Mouse (Mus musculus): ENCODE results near the gene Ttll13. TPM values are rescaled to one million over a fixed set of nuclear protein-coding genes. Genes with fewer than 3 reads are reported as not detected.

Ttll13 gene
- polyA plus RNA-seq, 1 experiment from 2014 or later = 1.2 TPM

- DNase-seq (ENCODE audit: low spot score) (no peak), ATAC-seq (no peak)
- Histone ChIP-seq H3K4me2 (ENCODE audit: low read length) (no peak overlapping the region), H3K27me3 (replicated peaks; ENCODE audit: control insufficient read depth, insufficient read depth, low read length) (no peaks in the 10 kb centered on the region), H3K36me3 (ENCODE audit: control insufficient read depth, insufficient read depth, low read length) (peaks cover 95% of the 10 kb centered on the region), H3K4me3 (ENCODE audit: low read depth, low read length) (no peak overlapping the region), H3K9ac (ENCODE audit: low read length) (no peak overlapping the region), H3K27ac (ENCODE audit: low read depth, low read length) (no peak overlapping the region), H3K4me1 (ENCODE audit: control insufficient read depth, insufficient read depth, low read length) (no peaks in the 10 kb centered on the region), H3K9me3 (replicated peaks; ENCODE audit: control insufficient read depth, low read length) (no peaks in the 10 kb centered on the region)
- WGBS = 89% methylated on average over 4 of the region's 4 CpGs
These were observed 24.9 kb upstream of the Ttll13 start for GRCm38 (mm10) chr7:80221179-80221750.

- H3K27me3 ChIP-seq (replicated peaks; ENCODE audit: control insufficient read depth, insufficient read depth, low read length) = no peaks in the 10 kb centered on the region
- ATAC-seq (no peak), DNase-seq (ENCODE audit: low spot score) (no peak)
- no peak overlapping the region for H3K4me2 ChIP-seq (ENCODE audit: low read length)
- peaks cover 51% of the 10 kb centered on the region for H3K36me3 ChIP-seq (ENCODE audit: control insufficient read depth, insufficient read depth, low read length)
- 95% methylated on average over 4 of the region's 4 CpGs for WGBS
- H3K4me3 ChIP-seq (ENCODE audit: low read depth, low read length) = no peak overlapping the region
- H3K9me3 ChIP-seq (replicated peaks; ENCODE audit: control insufficient read depth, low read length) = no peaks in the 10 kb centered on the region
- H3K9ac ChIP-seq (ENCODE audit: low read length) = no peak overlapping the region
- H3K27ac ChIP-seq (ENCODE audit: low read depth, low read length) = no peak overlapping the region
- peaks cover 7% of the 10 kb centered on the region; the same call in 1 of the 2 replicates for H3K4me1 ChIP-seq (ENCODE audit: control insufficient read depth, insufficient read depth, low read length)
These were observed 19.1 kb upstream of the Ttll13 start for GRCm38 (mm10) chr7:80227065-80227464.

- Histone ChIP-seq H3K27ac (ENCODE audit: low read depth, low read length) (no peak overlapping the region), H3K4me2 (ENCODE audit: low read length) (no peak overlapping the region), H3K4me3 (ENCODE audit: low read depth, low read length) (no peak overlapping the region), H3K9me3 (replicated peaks; ENCODE audit: control insufficient read depth, low read length) (no peaks in the 10 kb centered on the region), H3K9ac (ENCODE audit: low read length) (no peak overlapping the region), H3K36me3 (ENCODE audit: control insufficient read depth, insufficient read depth, low read length) (peaks cover 23% of the 10 kb centered on the region), H3K4me1 (ENCODE audit: control insufficient read depth, insufficient read depth, low read length) (peaks cover 11% of the 10 kb centered on the region), H3K27me3 (replicated peaks; ENCODE audit: control insufficient read depth, insufficient read depth, low read length) (no peaks in the 10 kb centered on the region)
- no peak for ATAC-seq
- WGBS = 59% methylated on average over 6 of the region's 6 CpGs
- DNase-seq (ENCODE audit: low spot score) = no peak
These were observed 16.0 kb upstream of the Ttll13 start for GRCm38 (mm10) chr7:80230196-80230595.

GRCm38 (mm10) chr7:80231971-80232488 is 14.1 kb upstream of the Ttll13 start:
- ATAC-seq (peak; percentile 45; the same call in 1 of the 2 replicates), DNase-seq (ENCODE audit: low spot score) (peak; percentile 10)
- peaks cover 6% of the 10 kb centered on the region for H3K36me3 ChIP-seq (ENCODE audit: control insufficient read depth, insufficient read depth, low read length)
- H3K27ac ChIP-seq (ENCODE audit: low read depth, low read length) = no peak overlapping the region
- peak overlapping the region; percentile 54 for H3K9ac ChIP-seq (ENCODE audit: low read length)
- under 1% methylated on average over 29 of the region's 29 CpGs for WGBS
- no peaks in the 10 kb centered on the region for H3K27me3 ChIP-seq (replicated peaks; ENCODE audit: control insufficient read depth, insufficient read depth, low read length)
- peak overlapping the region; percentile 95 for H3K4me2 ChIP-seq (ENCODE audit: low read length)
- H3K9me3 ChIP-seq (replicated peaks; ENCODE audit: control insufficient read depth, low read length) = no peaks in the 10 kb centered on the region
- H3K4me3 ChIP-seq (ENCODE audit: low read depth, low read length) = peak overlapping the region; percentile 65
- H3K4me1 ChIP-seq (ENCODE audit: control insufficient read depth, insufficient read depth, low read length) = peaks cover 11% of the 10 kb centered on the region

GRCm38 (mm10) chr7:80232489-80233029 is 13.6 kb upstream of the Ttll13 start, which contains the start of the genes Cib1 and Gdpgp1:
Gene Cib1 (minus strand): TSS chr7:80232813.
Gene Gdpgp1 (plus strand): TSS chr7:80232865.
- WGBS = under 1% methylated on average over 56 of the region's 56 CpGs
- DNase-seq (ENCODE audit: low spot score) (peak; percentile 97), ATAC-seq (peak; percentile 98)
- Histone ChIP-seq H3K27ac (ENCODE audit: low read depth, low read length) (no peak within 1 kb of the TSS), H3K9me3 (replicated peaks; ENCODE audit: control insufficient read depth, low read length) (no peaks in the 10 kb centered on the region), H3K4me2 (ENCODE audit: low read length) (peak within 1 kb of the TSS; percentile 95), H3K27me3 (replicated peaks; ENCODE audit: control insufficient read depth, insufficient read depth, low read length) (no peaks in the 10 kb centered on the region), H3K4me1 (ENCODE audit: control insufficient read depth, insufficient read depth, low read length) (peaks cover 11% of the 10 kb centered on the region), H3K36me3 (ENCODE audit: control insufficient read depth, insufficient read depth, low read length) (peaks cover under 1% of the 10 kb centered on the region), H3K9ac (ENCODE audit: low read length) (peak within 1 kb of the TSS; percentile 54), H3K4me3 (ENCODE audit: low read depth, low read length) (peak within 1 kb of the TSS; percentile 65)

GRCm38 (mm10) chr7:80233799-80234198 is 12.4 kb upstream of the Ttll13 start:
- no peak overlapping the region for H3K4me3 ChIP-seq (ENCODE audit: low read depth, low read length)
- H3K27ac ChIP-seq (ENCODE audit: low read depth, low read length) = no peak overlapping the region
- H3K27me3 ChIP-seq (replicated peaks; ENCODE audit: control insufficient read depth, insufficient read depth, low read length) = no peaks in the 10 kb centered on the region
- peak overlapping the region; percentile 95 for H3K4me2 ChIP-seq (ENCODE audit: low read length)
- WGBS = 84% methylated on average over 9 of the region's 9 CpGs
- H3K9ac ChIP-seq (ENCODE audit: low read length) = peak overlapping the region; percentile 13; the same call in 1 of the 2 replicates
- no peak for ATAC-seq
- H3K4me1 ChIP-seq (ENCODE audit: control insufficient read depth, insufficient read depth, low read length) = peaks cover 11% of the 10 kb centered on the region
- H3K36me3 ChIP-seq (ENCODE audit: control insufficient read depth, insufficient read depth, low read length) = peaks cover 4% of the 10 kb centered on the region; the same call in 1 of the 2 replicates
- H3K9me3 ChIP-seq (replicated peaks; ENCODE audit: control insufficient read depth, low read length) = no peaks in the 10 kb centered on the region
- no peak for DNase-seq (ENCODE audit: low spot score)

GRCm38 (mm10) chr7:80238542-80238941 is 7.6 kb upstream of the Ttll13 start:
- Histone ChIP-seq H3K27me3 (replicated peaks; ENCODE audit: control insufficient read depth, insufficient read depth, low read length) (no peaks in the 10 kb centered on the region), H3K4me3 (ENCODE audit: low read depth, low read length) (no peak overlapping the region), H3K27ac (ENCODE audit: low read depth, low read length) (no peak overlapping the region), H3K36me3 (ENCODE audit: control insufficient read depth, insufficient read depth, low read length) (peaks cover 19% of the 10 kb centered on the region), H3K4me2 (ENCODE audit: low read length) (no peak overlapping the region), H3K4me1 (ENCODE audit: control insufficient read depth, insufficient read depth, low read length) (no peaks in the 10 kb centered on the region), H3K9ac (ENCODE audit: low read length) (no peak overlapping the region), H3K9me3 (replicated peaks; ENCODE audit: control insufficient read depth, low read length) (no peaks in the 10 kb centered on the region)
- ATAC-seq (no peak), DNase-seq (ENCODE audit: low spot score) (no peak)
- 89% methylated on average over 10 of the region's 10 CpGs for WGBS

- Histone ChIP-seq H3K9me3 (replicated peaks; ENCODE audit: control insufficient read depth, low read length) (no peaks in the 10 kb centered on the region), H3K27ac (ENCODE audit: low read depth, low read length) (no peak overlapping the region), H3K4me3 (ENCODE audit: low read depth, low read length) (no peak overlapping the region), H3K4me1 (ENCODE audit: control insufficient read depth, insufficient read depth, low read length) (no peaks in the 10 kb centered on the region), H3K9ac (ENCODE audit: low read length) (no peak overlapping the region), H3K27me3 (replicated peaks; ENCODE audit: control insufficient read depth, insufficient read depth, low read length) (no peaks in the 10 kb centered on the region), H3K4me2 (ENCODE audit: low read length) (no peak overlapping the region), H3K36me3 (ENCODE audit: control insufficient read depth, insufficient read depth, low read length) (peaks cover 19% of the 10 kb centered on the region)
- no peak for DNase-seq (ENCODE audit: low spot score)
- ATAC-seq = no peak
- 88% methylated on average over 4 of the region's 4 CpGs for WGBS
These were observed 4.5 kb upstream of the Ttll13 start for GRCm38 (mm10) chr7:80241661-80242060.

- 96% methylated on average over 4 of the region's 4 CpGs for WGBS
- peaks cover 7% of the 10 kb centered on the region; the same call in 1 of the 2 replicates for H3K36me3 ChIP-seq (ENCODE audit: control insufficient read depth, insufficient read depth, low read length)
- ATAC-seq (no peak), DNase-seq (ENCODE audit: low spot score) (no peak)
- no peaks in the 10 kb centered on the region for H3K27me3 ChIP-seq (replicated peaks; ENCODE audit: control insufficient read depth, insufficient read depth, low read length)
- H3K4me3 ChIP-seq (ENCODE audit: low read depth, low read length) = no peak overlapping the region
- no peak overlapping the region for H3K9ac ChIP-seq (ENCODE audit: low read length)
- H3K4me2 ChIP-seq (ENCODE audit: low read length) = no peak overlapping the region
- no peaks in the 10 kb centered on the region for H3K9me3 ChIP-seq (replicated peaks; ENCODE audit: control insufficient read depth, low read length)
- no peaks in the 10 kb centered on the region for H3K4me1 ChIP-seq (ENCODE audit: control insufficient read depth, insufficient read depth, low read length)
- no peak overlapping the region for H3K27ac ChIP-seq (ENCODE audit: low read depth, low read length)
These were observed 1.3 kb upstream of the Ttll13 start for GRCm38 (mm10) chr7:80244851-80245250.
